Mouse (Mus musculus): ENCODE data around the gene Notch3.

DNA sequence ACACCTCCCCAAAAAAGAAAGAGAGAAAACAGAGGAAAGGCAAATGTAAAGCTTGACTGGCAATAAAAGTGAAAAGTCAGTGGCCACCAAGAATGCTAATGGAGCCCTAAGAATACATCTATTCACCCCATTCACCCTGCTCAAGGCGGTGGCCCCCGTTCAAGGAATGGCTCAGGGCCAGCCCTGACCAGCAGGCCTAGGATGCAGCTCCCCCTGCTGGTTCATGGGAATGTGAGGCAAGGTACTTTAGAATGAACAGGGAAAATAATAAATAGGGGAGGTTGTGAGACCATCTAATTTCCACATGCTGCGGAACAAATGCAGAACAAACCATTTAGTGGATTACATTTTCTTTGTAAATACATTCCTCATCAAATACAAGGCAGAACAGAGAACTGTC is 43.1 kb upstream of the Notch3 start:
- TF ChIP-seq MAFK (IDR thresholded peaks at IDR 0.05; ENCODE audit: insufficient read depth, low read depth, low read length) (no peak), HCFC1 (IDR thresholded peaks at IDR 0.05; ENCODE audit: borderline replicate concordance, insufficient read depth, low read length) (no peak), CHD2 (IDR thresholded peaks at IDR 0.05; ENCODE audit: low read depth, low read length) (no peak)

Measured in ES-E14 (cell line).